Mouse (Mus musculus) Muller cell, postnatal 12 days (primary cell): ENCODE results near the gene Dcst1.

Experiments
- DNase-seq: peaks from one replicate; pipeline ENCODE4 v3.0.0-alpha.2; 2015; ENCODE audit errors: inconsistent ontology term

Dcst1 gene

DNA sequence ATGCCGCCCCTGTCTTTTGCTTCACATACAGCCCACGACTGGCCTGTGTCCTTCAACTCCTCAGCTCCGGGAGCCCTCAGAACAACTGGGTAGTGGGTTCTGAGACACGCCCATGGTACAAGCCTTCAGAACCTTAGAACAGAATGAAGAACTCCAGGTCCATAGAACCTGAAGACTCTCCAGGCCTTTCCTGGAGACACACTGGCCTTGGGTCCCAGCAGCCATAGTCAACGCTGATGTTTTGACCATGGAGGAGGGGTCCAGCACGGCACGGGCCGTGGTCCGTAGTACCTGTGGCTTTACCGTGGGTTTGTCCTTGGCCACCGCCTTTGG is at the start of gene Dcst1:
Gene Dcst1 (minus strand): TSS at position 101 of the 333 bp plus-strand sequence.
- DNase-seq: no peak

DNA sequence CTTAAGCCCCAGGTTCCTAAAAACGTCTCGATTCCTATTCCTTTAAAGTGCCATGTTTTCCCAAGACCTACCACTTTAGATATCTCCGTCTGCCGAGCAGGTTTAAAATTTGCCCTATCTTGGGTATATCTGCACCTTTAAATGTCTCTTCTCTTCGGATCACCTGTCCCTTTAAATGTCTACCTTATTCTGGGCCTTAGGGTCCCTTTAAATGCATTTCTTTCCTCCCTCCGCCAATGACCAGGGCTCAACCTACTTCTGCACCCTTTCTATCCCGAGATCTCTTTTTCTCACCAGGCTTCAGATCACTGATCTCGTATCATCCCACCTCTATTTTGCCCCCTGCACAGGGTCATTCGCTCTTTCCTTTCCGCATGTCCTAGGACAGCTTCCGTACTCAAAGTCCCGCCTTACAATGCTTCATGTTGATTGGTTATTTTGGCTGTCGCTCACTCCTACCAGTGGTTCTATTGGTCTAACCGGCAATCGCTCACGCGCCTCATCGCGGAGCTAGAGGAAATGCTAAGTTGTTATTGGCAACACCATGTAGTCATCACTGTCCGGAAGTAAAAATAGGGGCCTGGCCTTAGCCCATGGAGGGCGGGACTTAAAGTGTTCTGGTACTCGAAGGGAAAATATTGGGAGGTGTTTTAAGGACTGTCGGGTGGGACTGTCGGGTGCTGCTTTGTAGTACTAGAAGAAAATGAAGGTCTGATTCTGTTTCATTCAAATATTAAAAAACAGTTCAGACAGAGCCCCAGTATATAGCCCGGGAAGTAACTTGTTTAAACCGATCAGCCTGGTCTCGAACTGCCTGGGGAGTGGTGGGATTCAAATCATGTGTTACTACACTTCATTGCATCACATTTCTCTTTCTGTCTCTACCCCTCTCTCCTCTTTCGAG is 46.7 kb upstream of the Dcst1 start, which contains the start of gene Flad1:
Gene Flad1 (minus strand): TSS at position 381 of the 904 bp plus-strand sequence.
- peak; percentile 95 for DNase-seq

GRCm38 (mm10) chr3:89410864-89411263 is 45.8 kb upstream of the Dcst1 start:
- DNase-seq: no peak

- no peak for DNase-seq
Measured at GRCm38 (mm10) chr3:89409701-89410100, 44.6 kb upstream of the Dcst1 start.

DNA sequence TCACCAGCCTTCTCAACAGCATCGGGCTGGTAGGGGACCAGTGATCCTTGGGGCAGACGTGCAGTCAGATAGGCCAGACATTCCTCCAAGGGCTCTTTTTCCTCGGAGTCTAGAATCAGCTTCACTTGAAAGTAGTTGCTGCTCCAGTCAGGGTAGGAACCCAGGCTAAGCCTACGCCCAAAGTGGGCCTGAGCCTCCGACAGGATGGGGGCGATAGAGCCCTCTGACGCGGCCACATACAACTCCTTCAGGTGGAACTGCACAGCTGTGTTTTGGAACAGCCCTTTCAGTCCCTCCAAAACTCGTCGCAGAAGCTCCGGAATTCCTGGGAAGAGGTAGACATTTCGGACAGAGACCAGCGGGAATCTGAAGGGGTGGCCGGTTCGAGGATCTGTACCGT is 43.4 kb upstream of the Dcst1 start:
- DNase-seq: no peak

- no peak for DNase-seq
Measured at GRCm38 (mm10) chr3:89406887-89407286, 41.8 kb upstream of the Dcst1 start.

- peak; percentile 42 for DNase-seq
Measured at GRCm38 (mm10) chr3:89402693-89403092, 37.6 kb upstream of the Dcst1 start, which contains the start of gene Lenep. TSS of gene Lenep (minus strand) at chr3:89402793.

GRCm38 (mm10) chr3:89401329-89401728 is 36.3 kb upstream of the Dcst1 start:
- DNase-seq: no peak

- DNase-seq: no peak
Measured at GRCm38 (mm10) chr3:89396654-89397005, 31.6 kb upstream of the Dcst1 start.

DNA sequence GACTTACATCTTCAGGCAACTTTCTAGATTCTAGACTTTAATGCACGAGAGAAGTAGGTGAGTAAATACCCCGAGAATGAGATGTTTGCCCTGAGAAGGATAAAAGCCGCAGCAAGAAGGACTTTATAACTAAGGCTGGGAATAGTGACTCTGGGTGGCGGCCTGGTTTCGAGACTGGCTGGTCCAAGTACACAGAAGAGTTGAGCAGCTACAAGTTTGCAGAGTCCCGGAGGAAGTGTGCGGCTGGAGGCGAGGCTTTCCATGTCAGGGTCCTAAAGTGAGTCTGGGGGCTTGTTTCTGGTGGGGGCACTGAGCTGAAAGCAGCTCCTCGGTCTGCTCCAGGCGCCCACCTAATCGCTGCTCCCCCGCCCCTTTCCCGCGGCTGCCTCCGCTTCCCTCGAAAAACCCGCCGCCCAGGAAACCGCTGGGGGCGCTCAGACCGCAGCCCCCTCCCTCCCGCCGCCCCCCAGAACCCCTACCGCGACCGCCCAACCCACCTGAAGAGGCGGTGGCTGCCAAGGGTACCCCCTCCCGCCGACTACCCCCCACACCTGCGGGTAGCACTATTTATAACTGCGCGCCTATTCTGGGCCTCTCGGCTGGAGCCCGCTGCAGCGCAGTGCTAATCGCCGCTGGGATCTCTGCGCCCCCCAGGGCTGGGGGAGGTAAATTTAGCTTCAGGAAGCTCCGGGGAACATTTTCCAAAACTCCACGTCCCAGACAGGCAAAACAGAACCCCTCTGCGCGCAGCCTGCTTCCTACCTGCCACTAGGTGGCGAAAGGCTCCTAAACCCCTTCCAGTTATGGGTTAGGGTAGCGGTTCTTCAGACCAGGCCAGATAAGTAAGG is 31.0 kb upstream of the Dcst1 start:
- peak; percentile 74 for DNase-seq

DNA sequence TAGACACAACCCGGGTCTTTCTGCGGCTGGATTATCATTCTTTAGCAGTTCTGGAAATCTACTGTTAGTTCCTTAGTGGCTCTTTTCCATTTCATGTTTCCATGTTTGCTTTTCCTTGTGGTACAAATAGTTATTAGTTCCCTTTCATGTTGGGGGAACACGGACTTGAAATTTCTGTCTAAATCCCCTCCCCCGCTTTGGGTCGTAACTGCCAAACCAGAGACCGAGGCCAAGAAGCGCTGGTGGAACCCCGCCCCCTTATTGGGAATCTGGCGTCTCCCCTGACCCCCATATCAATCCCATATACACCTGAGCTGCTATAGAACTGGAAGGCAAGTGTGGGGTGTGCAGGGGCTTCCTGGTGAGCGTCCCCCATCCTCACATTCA is 30.4 kb upstream of the Dcst1 start:
- DNase-seq: no peak

- DNase-seq: peak; percentile 93
Measured at GRCm38 (mm10) chr3:89394894-89395256, 29.8 kb upstream of the Dcst1 start.

DNA sequence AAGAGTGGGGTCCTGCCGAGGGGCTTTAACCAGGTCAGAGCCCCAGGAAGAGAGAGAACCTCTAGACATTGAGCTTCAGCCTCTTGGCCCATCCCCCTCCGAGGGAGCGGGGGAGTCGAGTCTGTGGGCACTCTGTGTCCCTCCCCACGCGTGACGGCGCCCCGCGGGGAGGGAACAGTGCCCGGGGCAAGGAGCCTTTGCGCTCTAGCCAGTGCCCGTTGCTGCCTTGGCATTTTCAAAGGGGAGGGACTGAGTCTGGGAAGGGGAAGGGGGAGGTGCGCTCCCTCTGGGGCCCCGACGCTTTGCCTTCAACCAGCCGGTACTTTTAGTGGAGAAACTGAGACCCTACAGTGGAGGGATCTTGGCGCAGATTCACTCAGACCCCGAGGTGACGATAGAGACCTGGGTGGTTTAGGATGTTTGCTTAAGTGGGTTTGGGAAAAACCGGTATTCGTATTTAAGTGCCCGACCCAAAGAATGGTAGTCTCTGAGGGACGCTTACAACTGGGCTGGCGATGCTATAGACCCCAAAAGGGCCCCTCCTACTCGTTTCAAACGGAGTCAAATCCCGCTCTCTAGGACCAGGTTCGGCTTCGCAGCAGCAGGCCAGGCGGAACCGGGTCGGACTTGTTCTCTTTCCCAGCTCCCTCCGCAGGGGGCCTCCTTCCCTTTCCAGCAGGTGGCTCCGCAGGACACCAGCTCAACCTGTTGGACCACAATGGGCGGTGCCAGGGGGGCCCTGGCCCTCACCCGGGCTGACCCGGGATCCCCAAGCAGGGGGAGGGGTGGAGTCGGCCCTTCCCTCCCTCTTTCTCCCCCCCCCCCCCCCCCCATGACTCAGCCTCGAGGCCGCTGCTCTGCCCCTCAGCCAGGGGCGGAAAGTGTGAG is 29.2 kb upstream of the Dcst1 start, which contains the start of gene Zbtb7b:
Gene Zbtb7b (minus strand): TSS at position 771 of the 888 bp plus-strand sequence.
- DNase-seq: peak; percentile 96

GRCm38 (mm10) chr3:89393605-89394004 is 28.6 kb upstream of the Dcst1 start:
- peak; percentile 100 for DNase-seq

- DNase-seq: peak; percentile 50
Measured at GRCm38 (mm10) chr3:89392871-89393311, 27.8 kb upstream of the Dcst1 start.

DNA sequence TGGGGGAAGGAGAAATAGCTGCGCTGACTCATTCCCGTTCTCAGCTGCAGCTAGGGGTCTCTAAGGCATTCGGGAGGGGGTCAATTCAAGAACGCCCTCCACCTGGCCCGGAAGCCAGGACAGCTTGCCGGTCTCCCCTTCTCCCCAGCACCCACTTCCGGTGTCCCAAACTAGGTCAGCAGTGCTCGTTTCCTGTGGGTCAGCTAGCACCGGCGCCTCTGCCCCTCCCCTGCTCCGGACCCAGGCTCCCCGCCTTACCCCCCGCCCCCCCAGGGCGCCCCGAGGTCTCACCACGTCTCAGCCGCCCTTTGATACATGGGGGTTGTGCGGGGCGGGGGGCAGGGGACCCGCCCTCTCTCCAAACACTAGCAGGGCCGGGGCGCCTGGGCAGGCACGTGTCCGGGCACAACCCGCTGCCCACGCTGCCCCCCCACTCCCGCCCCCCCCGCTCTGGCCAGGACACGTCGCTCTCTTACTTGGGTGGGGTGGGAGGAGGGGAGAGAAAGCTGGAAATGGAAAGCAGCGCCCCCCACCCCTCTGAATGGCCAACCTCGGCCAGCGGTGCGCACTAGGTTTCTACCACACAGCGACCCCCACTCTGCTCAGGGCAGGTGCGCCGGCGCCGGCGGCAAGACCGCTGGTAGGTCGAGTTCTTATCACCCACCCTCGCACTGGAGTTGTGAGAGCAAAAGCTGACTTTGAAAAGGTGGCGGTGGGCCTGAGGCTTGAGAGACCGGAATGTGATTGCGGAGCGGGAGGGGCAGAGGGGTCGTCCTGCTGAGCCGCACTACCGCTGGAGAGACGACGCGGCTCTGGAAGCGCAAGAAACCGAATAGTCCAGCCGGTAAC is 26.8 kb upstream of the Dcst1 start:
- peak; percentile 87 for DNase-seq

DNA sequence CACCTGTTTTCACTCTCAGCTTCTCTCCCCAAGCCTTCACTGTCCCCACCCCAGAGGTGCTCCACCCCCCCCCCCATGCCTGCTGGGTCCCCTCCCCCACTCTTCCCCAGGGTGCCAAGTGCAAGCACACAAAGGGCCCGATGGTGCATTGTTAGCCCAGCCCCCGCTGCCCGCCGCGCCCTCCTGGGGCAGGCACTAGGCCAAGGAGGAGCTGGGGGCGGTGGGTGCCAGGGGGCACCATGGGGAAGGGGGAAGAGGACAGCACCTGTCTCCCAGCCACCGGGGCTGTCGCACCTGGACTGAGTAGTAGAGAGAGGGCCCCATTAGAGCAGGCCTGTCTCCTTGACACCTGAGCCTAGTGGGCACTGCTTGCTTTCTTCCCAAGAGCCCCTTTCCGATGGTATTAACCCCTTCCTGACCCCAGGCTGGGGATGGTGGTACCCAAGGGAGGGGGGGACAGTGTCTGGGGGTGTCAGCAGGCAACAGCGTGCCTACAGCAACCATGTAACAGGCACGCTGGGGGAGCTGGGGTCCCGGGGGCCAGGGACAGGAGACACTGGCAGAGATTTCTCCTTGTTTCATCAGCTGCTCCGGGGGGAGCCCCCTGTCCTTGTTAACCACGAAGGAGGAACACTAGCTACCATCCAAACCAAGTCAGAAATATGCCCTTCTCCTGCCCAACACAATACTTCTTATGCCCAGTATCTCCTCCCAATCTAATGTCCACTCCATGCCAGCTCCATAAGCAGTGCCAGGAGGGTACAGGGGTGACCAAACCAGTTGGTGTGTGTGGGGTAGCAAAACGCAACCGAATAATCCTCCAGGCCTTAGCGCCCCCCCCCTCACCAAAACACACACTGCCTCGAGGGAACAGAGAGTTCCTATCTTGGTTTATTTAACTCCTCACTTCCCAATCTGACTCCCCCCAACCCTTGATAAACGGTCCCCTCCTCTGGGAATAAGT is 25.9 kb upstream of the Dcst1 start:
- DNase-seq: peak; percentile 39

DNA sequence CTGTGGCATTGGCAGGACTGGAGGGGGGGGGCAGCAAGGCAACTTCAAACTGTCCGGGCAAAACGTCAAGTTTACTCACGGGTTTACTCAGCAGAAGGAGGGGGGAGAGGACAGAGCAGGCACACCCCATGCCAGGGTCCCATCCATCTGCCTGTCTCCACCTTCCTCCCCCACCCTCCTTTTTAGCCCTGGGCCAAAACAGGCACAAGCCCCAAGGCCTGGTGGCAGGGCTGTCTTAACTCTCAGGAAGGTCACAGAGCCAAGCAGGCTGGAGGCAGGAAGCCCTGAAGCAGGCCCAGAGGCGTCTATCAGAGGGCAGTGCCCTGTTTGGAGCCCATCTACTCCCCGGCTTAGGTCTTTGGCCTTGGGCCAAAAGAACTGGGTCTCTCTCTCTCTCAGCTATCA is 25.1 kb upstream of the Dcst1 start:
- peak; percentile 44 for DNase-seq
